Mouse (Mus musculus) G1E (cell line): ENCODE results near the gene Cryga.

Source experiments
- CTCF ChIP-seq: IDR thresholded peaks from 2 replicates; pipeline ENCODE4 v1.5.1; 2012; ENCODE audit warnings: low read depth, low read length, inconsistent platforms, mixed read lengths
- GATA1 ChIP-seq: IDR thresholded peaks from 2 replicates; pipeline ENCODE4 v1.6.1; 2012; ENCODE audit warnings: borderline replicate concordance, low read length, inconsistent platforms, mixed read lengths

DNA sequence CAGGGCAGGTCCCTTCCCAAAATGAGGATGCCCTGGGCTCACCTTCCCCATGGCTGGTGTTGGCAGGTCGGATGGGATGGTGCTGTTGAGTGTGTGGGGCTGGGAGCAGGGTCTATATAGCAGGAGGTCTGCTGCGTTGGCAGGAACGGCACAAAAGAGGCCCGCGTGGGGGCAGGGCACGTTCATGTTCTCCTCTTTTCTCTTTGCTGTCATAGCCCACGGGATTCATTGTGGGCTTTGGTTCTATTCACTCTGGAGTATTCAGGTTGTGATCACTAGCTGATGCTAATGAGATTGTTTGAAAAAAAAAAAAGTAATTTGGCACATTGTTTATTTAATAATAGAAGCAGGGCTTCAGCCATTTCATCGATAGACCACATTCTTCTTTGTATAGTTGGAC is 39.8 kb downstream of the Cryga start, which contains the start of gene Crygd:
- no peak for TF ChIP-seq CTCF
- no peak for TF ChIP-seq GATA1
